Comparison of ENCODE assay signal across 34 mouse cellular contexts in genomic region chr1:171969221-171969620, GRCm38 (mm10). TPM values are rescaled to one million over a fixed set of nuclear protein-coding genes. Genes with fewer than 3 reads are reported as not detected.
"Had no signal": no experiment of that assay in that cellular context is flagged by ENCODE, and none has a peak within 500 bp of the region (broad histone marks: within the 10 kb centered on the region; RNA-seq: fewer than 3 reads in every experiment).

No protein-coding gene starts in this region.

- H3K27ac ChIP-seq: limb, embryonic 10.5 days; limb, embryonic 12.5 days; limb, embryonic 13.5 days; limb, embryonic 15.5 days; liver, embryonic 12.5 days; liver, embryonic 13.5 days; liver, embryonic 14.5 days; liver, embryonic 15.5 days; lung, embryonic 15.5 days; macrophage; midbrain, embryonic 10.5 days; midbrain, embryonic 12.5 days; midbrain, embryonic 15.5 days; neural tube, embryonic 12.5 days; neural tube, embryonic 13.5 days had no signal

- H3K4me2 ChIP-seq: limb, embryonic 12.5 days; limb, embryonic 13.5 days; limb, embryonic 15.5 days; liver, embryonic 11.5 days; liver, embryonic 12.5 days; liver, embryonic 13.5 days; liver, embryonic 15.5 days; lung, embryonic 14.5 days; lung, embryonic 15.5 days; midbrain, embryonic 12.5 days; midbrain, embryonic 15.5 days; neural tube, embryonic 12.5 days; neural tube, embryonic 13.5 days had no signal

- H3K27me3 ChIP-seq: limb, embryonic 12.5 days; limb, embryonic 13.5 days; limb, embryonic 15.5 days; liver, embryonic 12.5 days; liver, embryonic 13.5 days; liver, embryonic 15.5 days; lung, embryonic 15.5 days; megakaryocyte, embryonic 14.5 days; midbrain, embryonic 12.5 days; midbrain, embryonic 15.5 days; neural tube, embryonic 12.5 days; neural tube, embryonic 13.5 days had no signal

- H3K9ac ChIP-seq: limb, embryonic 12.5 days; limb, embryonic 13.5 days; limb, embryonic 15.5 days; liver, embryonic 12.5 days; liver, embryonic 13.5 days; liver, embryonic 14.5 days; liver, embryonic 15.5 days; liver, postnatal 0 days; lung, embryonic 14.5 days; lung, embryonic 15.5 days; midbrain, embryonic 12.5 days; midbrain, embryonic 15.5 days; neural tube, embryonic 12.5 days; neural tube, embryonic 13.5 days had no signal

- H3K9me3 ChIP-seq: limb, embryonic 10.5 days; limb, embryonic 12.5 days; limb, embryonic 13.5 days; limb, embryonic 15.5 days; liver, embryonic 12.5 days; liver, embryonic 13.5 days; liver, embryonic 15.5 days; lung, embryonic 15.5 days; megakaryocyte, embryonic 14.5 days; midbrain, embryonic 12.5 days; midbrain, embryonic 15.5 days; neural tube, embryonic 12.5 days; neural tube, embryonic 13.5 days had no signal

- H3K36me3 ChIP-seq: limb, embryonic 10.5 days; limb, embryonic 12.5 days; limb, embryonic 13.5 days; limb, embryonic 15.5 days; liver, embryonic 12.5 days; liver, embryonic 13.5 days; liver, embryonic 15.5 days; lung, embryonic 15.5 days; midbrain, embryonic 10.5 days; midbrain, embryonic 12.5 days; midbrain, embryonic 15.5 days; neural tube, embryonic 12.5 days; neural tube, embryonic 13.5 days had no signal

- DNase-seq: left cerebral cortex, postnatal 4 days; liver; liver, embryonic 13.5 days; liver, postnatal 0 days; lung, adult 18-20 months; lung, adult 2 months; lung, embryonic 14.5 days; lung, postnatal 10 days; lung, postnatal 14 days; lung, postnatal 36 days; lung, postnatal 4 days; midbrain, embryonic 14.5 days had no signal

- H3K4me1 ChIP-seq: limb, embryonic 10.5 days; limb, embryonic 12.5 days; limb, embryonic 13.5 days; limb, embryonic 15.5 days; liver, embryonic 12.5 days; liver, embryonic 13.5 days; liver, embryonic 15.5 days; lung, embryonic 15.5 days; megakaryocyte, embryonic 14.5 days; neural tube, embryonic 12.5 days had no signal

- ATAC-seq: liver, embryonic 12.5 days; liver, postnatal 0 days; lung, postnatal 0 days; midbrain, embryonic 15.5 days; midbrain, embryonic 16.5 days had no signal

- H3K4me3 ChIP-seq: limb, embryonic 10.5 days; limb, embryonic 12.5 days; limb, embryonic 13.5 days; limb, embryonic 15.5 days; liver, embryonic 12.5 days; liver, embryonic 13.5 days; liver, embryonic 15.5 days; lung, embryonic 15.5 days; megakaryocyte, embryonic 14.5 days; midbrain, embryonic 10.5 days; midbrain, embryonic 12.5 days; midbrain, embryonic 15.5 days; myocyte; neural tube, embryonic 12.5 days; neural tube, embryonic 13.5 days had no signal

RNA-seq across cellular contexts. Expression of gene Slamf6, which starts 51.9 kb away (rescaled TPM):
- total RNA-seq: left cerebral cortex, postnatal 36 days; left cerebral cortex, postnatal 4 days; midbrain, postnatal 0 days had no signal
- polyA plus RNA-seq: limb, embryonic 10.5 days; limb, embryonic 11.5 days; limb, embryonic 12.5 days; limb, embryonic 15.5 days; liver, embryonic 11.5 days; midbrain, embryonic 10.5 days; midbrain, embryonic 12.5 days; midbrain, embryonic 14.5 days; midbrain, embryonic 15.5 days; midbrain, embryonic 16.5 days; myocyte; neural tube, embryonic 12.5 days had no signal
